Mouse (Mus musculus) neural tube, embryonic 13.5 days (tissue): Measurements from ENCODE around the gene Mcpt8. TPM values are rescaled to one million over a fixed set of nuclear protein-coding genes. Genes with fewer than 3 reads are reported as not detected.
"Not testable (repeated sequence)": the region's sequence is repeated elsewhere in the genome, so short reads cannot be mapped to it uniquely, and the experiment has no call there.

ENCODE experiments used
- ATAC-seq: fragments of 200-750 bp; cut with Nextera tagmentation; 2 replicates; pipeline ENCODE4 v1.8.0; 2017; ENCODE audit warnings: low read depth, mild to moderate bottlenecking, moderate TSS enrichment, moderate library complexity
- H3K27ac ChIP-seq: fragments of 300-500 bp; sonication (generic); replicated peaks from 2 replicates; pipeline ENCODE4 v1.5.1; 2015; ENCODE audit warnings: moderate library complexity, mild to moderate bottlenecking, inconsistent platforms
- H3K27me3 ChIP-seq: fragments of 300-500 bp; sonication (generic); 2 replicates; pipeline ENCODE4 v1.6.1; 2015; ENCODE audit warnings: mild to moderate bottlenecking, inconsistent platforms
- H3K36me3 ChIP-seq: fragments of 300-500 bp; sonication (generic); 2 replicates; pipeline ENCODE4 v1.6.1; 2015; ENCODE audit warnings: mild to moderate bottlenecking, inconsistent platforms
- H3K4me1 ChIP-seq: fragments of 300-500 bp; sonication (generic); replicated peaks from 2 replicates; pipeline ENCODE4 v1.6.1; 2015; ENCODE audit warnings: inconsistent platforms
- H3K4me2 ChIP-seq: fragments of 300-500 bp; sonication (generic); 2 replicates; pipeline ENCODE4 v1.6.1; 2015; ENCODE audit warnings: inconsistent platforms, mild to moderate bottlenecking, moderate library complexity
- H3K4me3 ChIP-seq: fragments of 300-500 bp; sonication (generic); 2 replicates; pipeline ENCODE4 v1.5.1; 2015; ENCODE audit warnings: mild to moderate bottlenecking, inconsistent platforms
- H3K9ac ChIP-seq: fragments of 300-500 bp; sonication (generic); 2 replicates; pipeline ENCODE4 v1.6.1; 2015; ENCODE audit warnings: moderate library complexity, mild to moderate bottlenecking, inconsistent platforms
- H3K9me3 ChIP-seq: fragments of 300-500 bp; sonication (generic); 2 replicates; pipeline ENCODE4 v1.6.1; 2016; ENCODE audit warnings: inconsistent platforms
- WGBS: fragments of 180-500 bp; shearing (Covaris S2); methylation state at CpG from one replicate; pipeline ENCODE4 v1.1.7; 2015; 5-methylcytosine and 5-hydroxymethylcytosine counted together
- microRNA-seq: library from miRNA; unstranded; fragments of <30 nt; microRNA quantifications from one replicate; pipeline ENCODE4, GENCODE M21; 2016
- polyA plus RNA-seq: library from polyadenylated mRNA; unstranded; fragments of >200 nt; fragmentation: Nextera tagmentation; extraction: Ambion mirVana; gene quantifications from 2 replicates; pipeline ENCODE4 v1.2.1, GENCODE M21; 2015

Gene Mcpt8
- polyA plus RNA-seq, 1 experiment from 2014 or later: not detected

GRCm38 (mm10) chr14:56097597-56097996, 12.5 kb upstream of the Mcpt8 start:
- Histone ChIP-seq H3K4me1 (no peaks in the 10 kb centered on the region), H3K27ac (no peak overlapping the region), H3K4me2 (no peak overlapping the region), H3K4me3 (no peak overlapping the region), H3K9me3 (no peaks in the 10 kb centered on the region), H3K27me3 (no peaks in the 10 kb centered on the region), H3K36me3 (no peaks in the 10 kb centered on the region), H3K9ac (no peak overlapping the region)
- no peak for ATAC-seq
- WGBS: 85% methylated on average over 1 of the region's 1 CpGs

- Histone ChIP-seq H3K9me3 (no peaks in the 10 kb centered on the region), H3K4me1 (no peaks in the 10 kb centered on the region), H3K27me3 (no peaks in the 10 kb centered on the region), H3K4me3 (no peak overlapping the region), H3K27ac (no peak overlapping the region), H3K36me3 (no peaks in the 10 kb centered on the region), H3K9ac (no peak overlapping the region), H3K4me2 (no peak overlapping the region)
- ATAC-seq: no peak
- 76% methylated on average over 2 of the region's 2 CpGs for WGBS
These were observed 8.3 kb upstream of the Mcpt8 start for GRCm38 (mm10) chr14:56093353-56093752.

- Histone ChIP-seq H3K4me3 (no peak overlapping the region), H3K4me1 (no peaks in the 10 kb centered on the region), H3K27ac (no peak overlapping the region), H3K9ac (no peak overlapping the region), H3K27me3 (no peaks in the 10 kb centered on the region), H3K9me3 (no peaks in the 10 kb centered on the region), H3K4me2 (no peak overlapping the region), H3K36me3 (no peaks in the 10 kb centered on the region)
- no peak for ATAC-seq
- 76% methylated on average over 3 of the region's 3 CpGs for WGBS
These were observed 1.6 kb upstream of the Mcpt8 start for GRCm38 (mm10) chr14:56086711-56087110.

GRCm38 (mm10) chr14:56082016-56082415, 3.1 kb downstream of the Mcpt8 start:
- WGBS: 75% methylated on average over 4 of the region's 4 CpGs
- Histone ChIP-seq H3K4me3 (no peak overlapping the region), H3K4me1 (no peaks in the 10 kb centered on the region), H3K36me3 (no peaks in the 10 kb centered on the region), H3K27me3 (no peaks in the 10 kb centered on the region), H3K9me3 (no peaks in the 10 kb centered on the region), H3K27ac (no peak overlapping the region), H3K4me2 (no peak overlapping the region), H3K9ac (no peak overlapping the region)
- ATAC-seq: no peak

- not testable (repeated sequence) for H3K4me1 ChIP-seq, H3K27ac ChIP-seq, H3K4me2 ChIP-seq, ATAC-seq, H3K4me3 ChIP-seq, H3K27me3 ChIP-seq, H3K9ac ChIP-seq, H3K9me3 ChIP-seq, H3K36me3 ChIP-seq
- 86% methylated on average over 3 of the region's 3 CpGs for WGBS
These were observed 22.9 kb downstream of the Mcpt8 start, which contains the start of gene Mcpt4 for GRCm38 (mm10) chr14:56062213-56062612. Gene Mcpt4 (minus strand): TSS chr14:56062313.

- H3K9ac ChIP-seq: no peak overlapping the region
These were observed 27.4 kb downstream of the Mcpt8 start for GRCm38 (mm10) chr14:56057722-56058121.

GRCm38 (mm10) chr14:56055408-56055807, 29.7 kb downstream of the Mcpt8 start:
- Histone ChIP-seq H3K4me2 (no peak overlapping the region), H3K4me3 (no peak overlapping the region), H3K27me3 (no peaks in the 10 kb centered on the region), H3K4me1 (no peaks in the 10 kb centered on the region), H3K27ac (no peak overlapping the region), H3K9me3 (no peaks in the 10 kb centered on the region), H3K36me3 (no peaks in the 10 kb centered on the region), H3K9ac (no peak overlapping the region)
- WGBS: 85% methylated on average over 3 of the region's 3 CpGs
- no peak for ATAC-seq

More at GRCm38 (mm10) chr14:56057722-56058121, 27.4 kb downstream of the Mcpt8 start:
- Histone ChIP-seq H3K27ac (no peak overlapping the region), H3K4me2 (no peak overlapping the region), H3K4me1 (no peaks in the 10 kb centered on the region), H3K9me3 (no peaks in the 10 kb centered on the region), H3K27me3 (no peaks in the 10 kb centered on the region), H3K4me3 (no peak overlapping the region), H3K36me3 (no peaks in the 10 kb centered on the region)
- ATAC-seq: no peak
- 90% methylated on average over 4 of the region's 4 CpGs for WGBS

- ATAC-seq, H3K9me3 ChIP-seq, H3K9ac ChIP-seq, H3K4me2 ChIP-seq, H3K36me3 ChIP-seq, H3K27me3 ChIP-seq, H3K4me1 ChIP-seq, H3K4me3 ChIP-seq, H3K27ac ChIP-seq: not testable (repeated sequence)
- WGBS: 78% methylated on average over 1 of the region's 1 CpGs
These were observed 43.3 kb downstream of the Mcpt8 start, which contains the start of gene Mcpt2 for GRCm38 (mm10) chr14:56041792-56042191. Gene Mcpt2 (plus strand): TSS chr14:56042041.

- H3K4me3 ChIP-seq: no peak overlapping the region
- H3K9me3 ChIP-seq: no peaks in the 10 kb centered on the region
- no peaks in the 10 kb centered on the region for H3K4me1 ChIP-seq
- H3K27me3 ChIP-seq: no peaks in the 10 kb centered on the region
- H3K36me3 ChIP-seq: no peaks in the 10 kb centered on the region
- no peak for ATAC-seq
- no peak overlapping the region for H3K9ac ChIP-seq
- WGBS: 78% methylated on average over 2 of the region's 2 CpGs
- H3K27ac ChIP-seq: no peak overlapping the region
- no peak overlapping the region for H3K4me2 ChIP-seq
These were observed 50.6 kb downstream of the Mcpt8 start for GRCm38 (mm10) chr14:56034433-56034832.

Small RNAs within 50 kb of the gene (microRNA-seq; reads per million reads assigned to microRNA genes)
- gene Mir6949: not detected

Other genes starting within 250 kb of the Mcpt8 start
- gene Nynrin, start 231.3 kb downstream of the Mcpt8 start, polyA plus RNA-seq: 11.8 and 12.7 TPM in 2 replicates
- gene Cbln3, start 200.9 kb downstream of the Mcpt8 start, polyA plus RNA-seq: 0.19 and 0.25 TPM in 2 replicates
- 10.5 and 11.1 TPM in 2 replicates for gene Khnyn, start 200.3 kb downstream of the Mcpt8 start, polyA plus RNA-seq
- gene Sdr39u1, start 185.0 kb downstream of the Mcpt8 start, polyA plus RNA-seq: 105 and 109 TPM in 2 replicates
- 0.47 TPM in 1 of 2 replicates, not detected in the other for gene Cma1, start 140.6 kb downstream of the Mcpt8 start, polyA plus RNA-seq
- not detected in 2 replicates for gene Cma2, start 134.3 kb downstream of the Mcpt8 start, polyA plus RNA-seq
- not detected in 2 replicates for gene Mcpt1, start 67.3 kb downstream of the Mcpt8 start, polyA plus RNA-seq
- not detected in 2 replicates for gene Mcpt9, start 54.8 kb downstream of the Mcpt8 start, polyA plus RNA-seq
- not detected in 2 replicates for gene Mcpt2, start 43.2 kb downstream of the Mcpt8 start, polyA plus RNA-seq
- gene Mcpt4, start 23.0 kb downstream of the Mcpt8 start, polyA plus RNA-seq: not detected in 2 replicates
- not detected in 2 replicates for gene Ctsg, start 17.3 kb upstream of the Mcpt8 start, polyA plus RNA-seq
- gene Gzme, start 35.4 kb upstream of the Mcpt8 start, polyA plus RNA-seq: not detected in 2 replicates
- not detected in 2 replicates for gene Gzmd, start 47.3 kb upstream of the Mcpt8 start, polyA plus RNA-seq
- gene Gzmg, start 74.3 kb upstream of the Mcpt8 start, polyA plus RNA-seq: not detected in 2 replicates
- gene Gzmn, start 89.3 kb upstream of the Mcpt8 start, polyA plus RNA-seq: not detected in 2 replicates
- gene Gzmf, start 126.1 kb upstream of the Mcpt8 start, polyA plus RNA-seq: not detected in 2 replicates
- gene Gzmc, start 149.4 kb upstream of the Mcpt8 start, polyA plus RNA-seq: not detected in 2 replicates
- gene Gzmb, start 177.0 kb upstream of the Mcpt8 start, polyA plus RNA-seq: not detected in 2 replicates